Mouse (Mus musculus): ENCODE data around the gene Fbxw21.

GRCm38 (mm10) chr9:109123266-109123665 is 38.6 kb downstream of the Fbxw21 start:
- TF ChIP-seq CTCF (IDR thresholded peaks at IDR 0.05; ENCODE audit: extremely low read depth, insufficient read length, insufficient replicate concordance, low read depth, low read length) = no peak
- no peak for TF ChIP-seq POLR2A (IDR thresholded peaks at IDR 0.05; ENCODE audit: low read depth, low read length)
